Mouse (Mus musculus): ENCODE results near the gene Cldn10. TPM values are rescaled to one million over a fixed set of nuclear protein-coding genes. Genes with fewer than 3 reads are reported as not detected.

Gene Cldn10
- polyA plus RNA-seq, 1 experiment from 2014 or later: 1.5 TPM

DNA sequence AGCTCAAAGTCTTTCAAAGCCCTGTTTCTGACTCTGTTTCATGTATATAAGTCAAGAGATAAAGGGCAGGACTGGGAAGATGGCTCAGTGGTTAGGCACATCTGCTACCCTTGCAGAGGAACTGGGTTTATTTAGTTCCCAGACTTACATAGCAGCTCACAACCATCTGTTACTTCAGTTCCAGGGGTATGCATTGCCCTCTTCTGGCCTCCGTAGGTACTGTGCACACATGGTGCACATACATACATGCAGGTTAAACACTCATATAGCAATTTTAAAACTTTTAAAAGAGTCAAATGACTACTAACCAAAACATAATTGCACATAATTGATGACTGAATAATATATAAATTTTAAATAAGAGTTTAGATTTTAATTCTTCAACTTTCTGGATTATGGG, 113.2 kb downstream of the Cldn10 start:
- H3K9ac ChIP-seq (ENCODE audit: low read depth, low read length): no peak overlapping the region
- WGBS: 97% methylated on average over 1 of the region's 1 CpGs
- no peak for ATAC-seq
- no peak overlapping the region for H3K4me2 ChIP-seq (replicated peaks; ENCODE audit: low read depth)
- H3K4me3 ChIP-seq (ENCODE audit: low read depth, low read length): no peak overlapping the region
- peak; percentile 35; the same call in 1 of the 2 replicates for TF ChIP-seq CTCF (IDR thresholded peaks at IDR 0.05; ENCODE audit: low read depth)
- H3K36me3 ChIP-seq (ENCODE audit: control insufficient read depth, insufficient read depth): no peaks in the 10 kb centered on the region
- no peaks in the 10 kb centered on the region for H3K27me3 ChIP-seq (replicated peaks; ENCODE audit: control insufficient read depth, insufficient read depth, low read length)
- H3K27ac ChIP-seq (ENCODE audit: low read depth, low read length): no peak overlapping the region
- no peaks in the 10 kb centered on the region for H3K9me3 ChIP-seq (ENCODE audit: control insufficient read depth)
- no peaks in the 10 kb centered on the region for H3K4me1 ChIP-seq (replicated peaks; ENCODE audit: control insufficient read depth, insufficient read depth, low read length)

DNA sequence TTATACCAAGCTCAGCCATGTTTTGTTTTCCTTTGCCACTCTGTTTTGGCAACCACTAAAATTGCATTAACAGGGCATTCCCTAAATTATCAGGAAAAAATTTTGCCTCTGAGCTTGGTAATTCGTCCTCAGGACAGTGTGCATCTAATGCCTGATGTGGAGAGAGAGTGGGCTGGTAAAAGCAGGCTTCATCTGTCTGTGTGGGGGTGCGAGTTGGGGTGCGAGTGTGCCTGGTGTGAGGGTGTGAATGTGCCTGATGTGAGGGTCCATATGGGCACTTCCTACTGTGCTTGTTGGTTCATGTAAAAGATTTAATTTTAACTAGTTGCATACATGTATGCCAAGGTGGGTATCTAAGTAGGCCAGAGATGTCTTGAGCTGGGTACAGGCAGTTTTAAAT, 115.7 kb downstream of the Cldn10 start:
- WGBS: 80% methylated on average over 3 of the region's 3 CpGs

DNA sequence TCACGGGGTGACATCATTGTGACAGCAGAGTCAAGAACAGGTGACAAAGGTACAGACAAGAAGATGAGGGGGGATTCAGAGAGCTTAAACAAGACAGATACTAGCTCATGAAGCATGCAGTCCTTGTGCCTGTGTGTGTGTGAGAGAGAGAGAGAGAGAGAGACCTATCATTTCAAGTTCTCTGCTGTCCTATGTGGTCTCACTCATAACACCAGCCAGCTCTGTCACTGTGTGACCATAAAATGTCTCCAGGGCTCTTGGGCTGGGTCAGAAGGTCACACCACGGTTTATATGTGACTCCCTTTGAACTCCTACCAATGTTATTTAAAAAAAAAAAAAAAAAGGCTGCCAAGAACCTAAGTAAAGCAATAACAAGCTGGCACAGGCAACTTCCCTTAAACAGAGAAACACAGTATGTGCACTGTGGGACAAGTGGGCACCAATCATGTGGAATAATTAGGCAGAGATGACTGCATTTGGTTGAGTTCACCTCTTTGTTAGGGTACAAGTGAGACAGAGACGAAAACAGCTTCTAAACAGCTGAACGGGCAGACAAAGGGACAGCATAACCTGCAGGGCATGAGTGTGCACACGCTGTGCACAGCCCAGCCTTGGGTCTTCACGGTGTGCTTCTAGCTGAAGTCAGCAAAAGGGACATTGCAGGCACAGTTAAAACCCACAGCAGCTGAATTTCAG, 116.3 kb downstream of the Cldn10 start:
- WGBS: 64% methylated on average over 6 of the region's 6 CpGs
- ATAC-seq: no peak
- no peaks in the 10 kb centered on the region for H3K27me3 ChIP-seq (replicated peaks; ENCODE audit: control insufficient read depth, insufficient read depth, low read length)
- H3K4me3 ChIP-seq (ENCODE audit: low read depth, low read length): no peak overlapping the region
- H3K4me2 ChIP-seq (replicated peaks; ENCODE audit: low read depth): no peak overlapping the region
- no peak for TF ChIP-seq CTCF (IDR thresholded peaks at IDR 0.05; ENCODE audit: low read depth)
- no peaks in the 10 kb centered on the region for H3K9me3 ChIP-seq (ENCODE audit: control insufficient read depth)
- no peak overlapping the region for H3K9ac ChIP-seq (ENCODE audit: low read depth, low read length)
- no peaks in the 10 kb centered on the region for H3K36me3 ChIP-seq (ENCODE audit: control insufficient read depth, insufficient read depth)
- no peak overlapping the region for H3K27ac ChIP-seq (ENCODE audit: low read depth, low read length)
- no peaks in the 10 kb centered on the region for H3K4me1 ChIP-seq (replicated peaks; ENCODE audit: control insufficient read depth, insufficient read depth, low read length)

More for the DNA sequence above, 115.7 kb downstream of the Cldn10 start:
- TF ChIP-seq CTCF (IDR thresholded peaks at IDR 0.05; ENCODE audit: low read depth): no peak
- Histone ChIP-seq H3K27ac (ENCODE audit: low read depth, low read length) (no peak overlapping the region), H3K36me3 (ENCODE audit: control insufficient read depth, insufficient read depth) (no peaks in the 10 kb centered on the region), H3K4me2 (replicated peaks; ENCODE audit: low read depth) (no peak overlapping the region), H3K4me3 (ENCODE audit: low read depth, low read length) (no peak overlapping the region), H3K9ac (ENCODE audit: low read depth, low read length) (no peak overlapping the region), H3K27me3 (replicated peaks; ENCODE audit: control insufficient read depth, insufficient read depth, low read length) (no peaks in the 10 kb centered on the region), H3K4me1 (replicated peaks; ENCODE audit: control insufficient read depth, insufficient read depth, low read length) (no peaks in the 10 kb centered on the region), H3K9me3 (ENCODE audit: control insufficient read depth) (no peaks in the 10 kb centered on the region)
- no peak for ATAC-seq

DNA sequence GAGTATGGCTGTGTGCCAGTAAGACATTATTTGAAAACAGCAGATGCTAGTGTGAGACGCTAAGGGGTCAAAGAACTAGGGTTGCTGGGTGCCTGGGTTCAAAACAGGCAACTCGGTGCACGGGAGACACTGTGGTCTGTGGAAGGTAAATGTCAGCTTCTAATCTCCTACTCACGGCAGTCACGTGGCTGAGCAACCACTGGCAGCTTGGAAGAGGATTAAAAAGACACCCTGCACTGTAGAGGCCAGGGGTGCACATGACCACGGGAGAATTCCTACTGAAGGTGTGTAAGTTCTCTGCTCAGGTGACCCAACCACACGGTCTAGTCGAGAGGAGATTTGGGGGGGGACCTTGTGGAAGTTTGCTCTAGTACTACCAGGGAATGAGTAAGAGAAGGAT, 119.9 kb downstream of the Cldn10 start:
- Histone ChIP-seq H3K4me2 (replicated peaks; ENCODE audit: low read depth) (no peak overlapping the region), H3K9ac (ENCODE audit: low read depth, low read length) (no peak overlapping the region), H3K36me3 (ENCODE audit: control insufficient read depth, insufficient read depth) (peaks cover 2% of the 10 kb centered on the region; the same call in 1 of the 2 replicates), H3K4me1 (replicated peaks; ENCODE audit: control insufficient read depth, insufficient read depth, low read length) (no peaks in the 10 kb centered on the region), H3K9me3 (ENCODE audit: control insufficient read depth) (no peaks in the 10 kb centered on the region), H3K4me3 (ENCODE audit: low read depth, low read length) (no peak overlapping the region), H3K27ac (ENCODE audit: low read depth, low read length) (no peak overlapping the region), H3K27me3 (replicated peaks; ENCODE audit: control insufficient read depth, insufficient read depth, low read length) (no peaks in the 10 kb centered on the region)
- WGBS: 66% methylated on average over 8 of the region's 8 CpGs
- no peak for ATAC-seq
- TF ChIP-seq CTCF (IDR thresholded peaks at IDR 0.05; ENCODE audit: low read depth): no peak

DNA sequence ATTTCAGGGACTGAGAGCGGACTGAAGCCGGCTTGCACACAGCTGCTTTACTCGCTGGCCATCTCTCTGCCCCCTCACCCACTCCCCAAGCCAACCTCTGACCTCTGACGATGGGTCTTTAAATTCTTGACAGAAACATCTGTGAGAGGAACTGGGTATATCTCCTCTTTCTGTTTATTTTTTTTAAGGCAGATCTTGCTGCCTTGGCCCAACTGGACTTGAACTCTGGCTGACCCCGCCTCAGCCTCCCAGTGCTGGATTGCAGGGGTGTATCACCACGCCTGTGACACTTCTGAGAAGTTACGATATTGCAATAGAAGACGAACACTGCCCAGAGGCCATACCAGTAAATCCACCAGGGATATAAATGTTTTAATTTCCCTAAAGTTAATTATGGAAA, 122.2 kb downstream of the Cldn10 start:
- 52% methylated on average over 8 of the region's 8 CpGs for WGBS
- no peak for TF ChIP-seq CTCF (IDR thresholded peaks at IDR 0.05; ENCODE audit: low read depth)
- no peaks in the 10 kb centered on the region for H3K9me3 ChIP-seq (ENCODE audit: control insufficient read depth)
- H3K4me2 ChIP-seq (replicated peaks; ENCODE audit: low read depth): no peak overlapping the region; the same call in 1 of the 2 replicates
- H3K9ac ChIP-seq (ENCODE audit: low read depth, low read length): no peak overlapping the region
- no peak overlapping the region for H3K4me3 ChIP-seq (ENCODE audit: low read depth, low read length)
- no peak overlapping the region for H3K27ac ChIP-seq (ENCODE audit: low read depth, low read length)
- no peak for ATAC-seq
- peaks cover 2% of the 10 kb centered on the region; the same call in 1 of the 2 replicates for H3K36me3 ChIP-seq (ENCODE audit: control insufficient read depth, insufficient read depth)
- H3K4me1 ChIP-seq (replicated peaks; ENCODE audit: control insufficient read depth, insufficient read depth, low read length): no peaks in the 10 kb centered on the region
- no peaks in the 10 kb centered on the region for H3K27me3 ChIP-seq (replicated peaks; ENCODE audit: control insufficient read depth, insufficient read depth, low read length)

DNA sequence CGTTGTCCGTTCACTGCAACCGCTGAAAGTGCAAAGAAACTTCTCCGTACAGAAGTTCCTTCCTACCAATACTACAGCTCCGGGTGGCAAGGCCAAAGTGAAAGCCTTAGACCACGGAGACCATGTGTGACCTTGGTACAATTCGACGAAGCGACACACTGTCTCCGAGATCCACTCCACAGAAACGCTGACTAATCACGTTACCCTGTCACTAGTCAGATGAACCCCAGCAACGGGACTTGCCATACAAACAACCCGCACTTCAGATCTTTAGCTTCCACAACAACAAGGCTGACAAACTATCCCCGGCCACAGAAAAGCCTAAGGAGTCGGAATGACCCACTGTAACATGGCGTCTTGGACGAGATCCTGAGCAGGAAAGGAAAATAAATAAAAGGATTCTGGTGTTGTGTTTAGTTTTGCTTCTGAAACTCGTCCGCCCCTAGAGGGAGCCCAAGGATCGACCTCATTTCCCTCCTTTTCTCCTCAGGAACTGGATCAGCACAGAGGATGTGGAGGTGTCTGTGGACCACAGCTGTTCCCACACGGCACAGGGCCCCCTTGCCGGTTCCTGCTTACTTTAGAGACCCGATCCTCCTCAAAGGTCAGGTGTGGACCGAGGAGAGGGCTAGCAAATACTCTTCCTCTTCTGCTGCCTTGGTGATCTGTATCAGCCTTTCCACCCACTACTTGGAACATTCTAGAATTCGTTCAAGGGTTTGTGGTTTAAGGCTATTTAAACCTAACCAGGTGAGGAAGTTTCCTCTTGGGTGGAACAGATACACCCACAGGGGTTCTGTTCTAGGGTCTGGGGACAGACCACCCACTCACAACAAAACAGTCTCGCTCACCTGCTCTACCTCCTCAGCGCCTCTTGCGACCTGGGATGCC, 122.9 kb downstream of the Cldn10 start:
- Histone ChIP-seq H3K4me1 (replicated peaks; ENCODE audit: control insufficient read depth, insufficient read depth, low read length) (no peaks in the 10 kb centered on the region), H3K9me3 (ENCODE audit: control insufficient read depth) (no peaks in the 10 kb centered on the region), H3K36me3 (ENCODE audit: control insufficient read depth, insufficient read depth) (peaks cover 2% of the 10 kb centered on the region; the same call in 1 of the 2 replicates), H3K9ac (ENCODE audit: low read depth, low read length) (no peak overlapping the region), H3K4me2 (replicated peaks; ENCODE audit: low read depth) (peak overlapping the region; percentile 49), H3K27me3 (replicated peaks; ENCODE audit: control insufficient read depth, insufficient read depth, low read length) (no peaks in the 10 kb centered on the region), H3K27ac (ENCODE audit: low read depth, low read length) (no peak overlapping the region), H3K4me3 (ENCODE audit: low read depth, low read length) (no peak overlapping the region)
- WGBS: 52% methylated on average over 29 of the region's 29 CpGs
- ATAC-seq: peak; percentile 33; the same call in 1 of the 2 replicates
- TF ChIP-seq CTCF (IDR thresholded peaks at IDR 0.05; ENCODE audit: low read depth): peak; percentile 84
